Mouse (Mus musculus) gastrocnemius, postnatal 36 days (tissue): ENCODE measurements around the gene Heatr5a. TPM values are rescaled to one million over a fixed set of nuclear protein-coding genes. Genes with fewer than 3 reads are reported as not detected.

Source experiments
- DNase-seq, 2 experiments: peaks; one replicate each; pipeline ENCODE4 v3.0.0; 2022
- intact Hi-C: fragments of 180-260 bp; cut with DNase I; formaldehyde crosslinking; loops from one replicate; pipeline ENCODE4 v1.15.1; 2025
- long read RNA-seq, 2 experiments: library from polyadenylated mRNA; stranded (forward); transcript quantifications; one replicate each; pipeline ENCODE4 v2.0.0; 2021
- total RNA-seq, 2 experiments: library from RNA; stranded (reverse); gene quantifications; 2 replicates each; pipeline ENCODE4 v1.2.3; 2021

Heatr5a gene
- total RNA-seq: 10 to 100 TPM; 14.5 to 15.2 TPM
- long read RNA-seq, experiment 1, partial matches to known transcripts: 2 of 7 reads
- long read RNA-seq, experiment 1, other reads (novel, unspliced or antisense): 5 of 7 reads
- long read RNA-seq, experiment 2, partial matches to known transcripts: 4 of 10 reads
- long read RNA-seq, experiment 2, other reads (novel, unspliced or antisense): 6 of 10 reads

DNA sequence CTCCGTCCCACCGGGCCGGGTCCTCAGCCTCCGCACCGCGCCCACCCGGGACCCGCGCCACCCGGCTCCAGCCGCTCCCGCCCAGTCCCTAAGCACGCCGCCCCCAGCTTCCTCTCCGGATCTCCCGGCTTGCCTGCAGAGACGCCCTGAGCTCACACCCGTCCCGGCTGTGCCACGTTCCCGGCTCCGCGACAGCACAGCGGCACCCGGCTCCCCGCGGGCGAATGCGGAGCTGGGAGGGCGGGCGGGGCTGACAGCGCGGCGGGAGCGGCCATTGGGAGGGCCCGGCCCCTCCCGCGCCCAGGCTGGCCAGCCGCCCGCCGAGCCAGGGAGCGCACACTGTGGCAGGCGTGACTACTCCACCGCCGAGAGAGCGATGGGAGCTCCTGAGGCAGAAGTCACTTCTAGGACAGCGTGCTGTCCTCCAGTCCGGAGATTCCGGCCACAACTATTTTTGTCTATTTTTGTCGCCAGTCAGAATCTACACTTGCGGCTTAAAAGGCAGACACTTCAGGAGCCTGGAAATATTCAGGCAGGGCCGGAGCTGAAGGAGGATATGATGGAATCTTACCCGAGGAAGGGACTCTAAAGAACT, at the start of gene Heatr5a:
TSS of gene Heatr5a (minus strand) at position 252 of the 595 bp plus-strand sequence.
- intact Hi-C loops: loop anchor here (2.0 kb wide), 1 partner anchor 30 kb away; no protein-coding TSS in a partner anchor
- DNase-seq: peak; percentile 92 to 93

DNA sequence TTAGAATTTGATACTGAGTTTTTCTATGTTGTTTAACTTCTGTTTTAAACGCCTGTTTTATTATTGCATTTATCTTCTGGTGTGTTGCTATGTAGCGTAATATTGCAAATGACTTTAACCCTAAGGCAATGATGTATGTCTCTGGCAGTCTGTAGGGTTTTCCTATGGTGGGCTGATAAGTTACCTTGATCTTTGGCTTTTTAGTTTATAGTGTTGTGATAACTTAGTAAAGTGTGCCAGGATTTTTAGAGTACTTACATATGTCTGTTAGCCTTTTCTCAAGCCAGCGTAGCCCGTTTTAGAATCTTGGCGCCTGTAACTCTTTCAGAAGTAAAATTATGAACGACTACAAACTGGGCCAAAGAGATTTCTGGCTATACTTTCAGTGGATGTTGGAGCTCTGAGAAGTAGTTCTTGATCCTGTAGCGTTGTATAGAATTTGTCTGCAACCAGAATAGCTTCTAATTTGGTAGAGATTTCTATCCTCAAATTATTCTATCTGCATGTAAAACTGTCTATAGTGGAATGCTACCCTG, 43.4 kb upstream of the Heatr5a start:
- intact Hi-C loops: loop anchor here (5.0 kb wide), 3 partner anchors 623 to 888 kb away; no protein-coding TSS in a partner anchor
- DNase-seq: no peak

DNA sequence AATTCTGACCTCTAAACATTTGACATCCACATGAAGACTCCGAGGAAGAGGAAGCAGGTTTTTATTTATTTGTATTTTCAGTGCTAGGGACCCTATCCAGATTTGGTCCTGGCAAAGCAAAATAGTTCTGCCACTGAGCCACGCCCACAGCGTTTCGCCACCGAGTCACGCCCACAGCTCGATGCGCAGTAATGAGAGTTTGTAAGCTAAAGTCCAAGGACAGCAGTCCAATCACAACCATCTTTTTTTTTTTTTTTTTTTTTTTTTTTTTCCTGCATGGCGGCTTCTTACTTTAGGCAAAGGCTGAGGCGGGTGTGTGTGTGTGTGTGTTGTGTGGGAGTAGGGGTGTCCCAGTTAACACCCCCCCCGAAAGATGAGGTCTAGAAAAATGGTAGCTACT, 42.9 kb upstream of the Heatr5a start:
- intact Hi-C loops: loop anchor here (5.0 kb wide), 3 partner anchors 623 to 888 kb away; no protein-coding TSS in a partner anchor
- DNase-seq: no peak

DNA sequence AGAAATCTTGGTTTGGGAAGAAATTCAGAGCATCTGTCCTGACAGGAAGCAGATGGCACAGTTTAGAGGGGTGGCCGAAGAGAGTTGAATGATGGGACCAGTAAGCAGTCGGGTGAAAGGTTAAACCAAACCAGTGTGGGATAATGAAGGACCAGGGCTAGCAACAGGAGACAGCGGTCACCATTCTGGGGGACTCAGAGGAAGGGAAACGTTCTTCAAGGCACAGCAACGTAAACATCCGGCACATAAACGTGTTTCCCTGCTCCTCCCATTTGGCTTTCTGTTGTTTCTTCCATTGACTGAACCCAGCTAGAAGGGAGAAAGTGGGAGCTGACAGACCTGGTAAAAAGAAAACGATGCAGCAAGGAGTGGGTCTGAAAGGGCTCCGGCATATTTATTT, 42.2 kb upstream of the Heatr5a start:
- DNase-seq: no peak
- intact Hi-C loops: loop anchor here (5.0 kb wide), 3 partner anchors 624 to 889 kb away; no protein-coding TSS in a partner anchor

DNA sequence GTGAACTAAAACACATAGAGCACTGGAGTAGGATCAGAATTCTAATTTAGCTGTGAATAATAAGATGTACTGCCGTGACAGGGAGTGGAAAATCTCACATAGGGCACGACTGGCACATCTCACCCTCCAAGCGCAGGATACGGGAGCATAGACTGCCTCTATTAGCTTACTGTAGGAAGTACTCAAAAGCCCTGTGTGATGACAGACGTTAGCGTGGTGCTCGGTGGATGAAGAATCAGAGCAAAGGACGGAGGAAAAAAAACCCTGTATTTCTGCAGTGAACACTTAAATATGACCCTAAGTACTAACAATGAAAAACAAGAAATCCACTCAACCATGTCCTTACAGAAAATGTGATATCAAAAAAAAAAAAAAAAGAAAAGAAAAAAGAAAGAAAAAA, 41.0 kb upstream of the Heatr5a start:
- no peak for DNase-seq
- intact Hi-C loops: loop anchor here (5.0 kb wide), 3 partner anchors 625 to 890 kb away; no protein-coding TSS in a partner anchor

GRCm38 (mm10) chr12:52010630-52010961, 39.5 kb upstream of the Heatr5a start:
- intact Hi-C loops: loop anchor here (5.0 kb wide), 3 partner anchors 627 to 892 kb away; no protein-coding TSS in a partner anchor
- DNase-seq: no peak

DNA sequence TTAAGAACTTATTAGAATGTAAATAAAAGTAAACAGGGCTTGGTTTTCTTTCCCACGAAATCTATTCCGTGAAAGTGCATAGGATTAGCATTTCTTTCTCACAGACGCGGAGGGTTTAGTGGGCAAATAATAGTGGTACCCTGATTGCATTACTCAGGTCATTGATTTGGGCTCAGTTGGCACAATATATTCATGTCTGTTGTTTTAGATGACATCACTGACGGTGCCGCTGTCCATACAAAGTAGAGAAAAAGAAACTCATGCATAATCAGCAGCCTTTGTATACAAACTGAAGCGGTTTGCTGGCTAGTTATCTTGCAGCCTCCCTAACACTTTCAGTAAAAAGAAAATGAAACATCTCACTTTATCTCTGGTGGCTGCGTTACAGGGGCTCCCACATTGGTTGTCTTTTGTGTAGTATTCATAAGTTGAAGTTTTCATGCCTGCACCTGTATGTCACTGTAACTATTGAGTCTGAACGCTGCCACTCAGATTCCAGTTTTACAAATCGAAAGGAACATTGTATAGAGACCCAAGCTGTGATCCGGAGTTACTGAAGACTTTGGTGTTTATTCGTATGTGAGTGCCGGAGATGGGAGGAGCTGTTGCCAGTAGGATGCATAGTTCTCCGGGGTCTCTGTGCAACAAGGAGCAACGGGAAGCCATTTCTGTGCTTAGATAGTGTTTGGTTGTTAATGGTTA, 39.0 kb upstream of the Heatr5a start:
- no peak for DNase-seq
- intact Hi-C loops: loop anchor here (5.0 kb wide), 3 partner anchors 627 to 892 kb away; no protein-coding TSS in a partner anchor

DNA sequence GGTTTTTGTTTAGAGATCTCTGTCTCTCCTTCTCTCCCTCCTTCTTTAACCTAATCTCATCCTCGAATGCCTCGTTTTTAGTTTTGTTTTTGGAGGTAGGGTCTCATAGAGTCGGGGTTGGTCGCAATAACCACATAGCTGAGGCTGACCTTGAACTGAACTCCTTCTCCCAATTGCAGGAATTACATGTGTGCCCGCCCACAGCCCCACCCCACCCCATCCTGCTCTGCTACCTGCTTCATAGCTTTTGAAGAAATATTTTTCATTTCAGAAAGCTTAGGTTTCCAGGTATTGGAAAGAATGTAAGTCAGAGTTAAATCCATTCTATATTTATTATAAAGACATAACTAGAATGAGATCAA, 35.5 kb upstream of the Heatr5a start:
- no peak for DNase-seq
- intact Hi-C loops: no loop called here

DNA sequence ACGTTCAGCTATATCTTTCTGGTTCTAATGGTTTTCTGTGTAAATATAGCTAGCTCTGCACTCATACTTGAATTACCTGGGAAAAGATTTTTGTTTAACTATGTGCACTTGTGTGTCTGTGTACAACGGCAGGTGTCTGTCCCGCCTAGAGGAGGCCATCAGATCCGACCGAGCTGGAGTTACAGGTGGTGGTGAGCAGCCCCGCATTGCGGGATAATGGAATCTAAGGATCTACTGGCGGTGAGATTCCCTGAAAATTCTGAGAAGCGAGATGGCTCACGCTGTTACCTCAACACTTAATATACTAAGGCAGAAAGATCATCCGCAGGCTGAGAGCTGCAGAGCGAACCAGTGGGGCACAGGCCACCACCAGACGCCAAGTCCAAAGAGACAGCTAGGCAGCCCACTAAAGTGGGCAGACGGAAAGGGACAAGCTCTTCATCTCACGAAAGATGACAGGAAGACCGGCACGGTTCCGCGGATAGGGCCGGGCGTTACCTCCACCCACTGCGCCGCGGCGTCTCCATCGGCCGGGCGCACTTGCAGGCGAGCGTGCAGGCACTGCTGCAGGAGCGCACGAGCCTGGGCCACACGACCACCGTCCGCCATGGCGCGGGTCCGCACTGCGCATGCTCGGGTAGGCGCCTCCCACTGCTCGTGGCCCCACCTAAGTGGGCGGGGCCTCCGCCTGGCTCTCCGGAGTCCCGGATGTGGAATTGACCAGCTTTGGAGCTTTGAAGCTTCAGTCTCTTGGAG, 34.9 kb upstream of the Heatr5a start, which contains the start of gene Dtd2:
TSS of gene Dtd2 (minus strand) at position 625 of the 756 bp plus-strand sequence.
- intact Hi-C loops: no loop called here
- DNase-seq: peak; percentile 85 to 88

DNA sequence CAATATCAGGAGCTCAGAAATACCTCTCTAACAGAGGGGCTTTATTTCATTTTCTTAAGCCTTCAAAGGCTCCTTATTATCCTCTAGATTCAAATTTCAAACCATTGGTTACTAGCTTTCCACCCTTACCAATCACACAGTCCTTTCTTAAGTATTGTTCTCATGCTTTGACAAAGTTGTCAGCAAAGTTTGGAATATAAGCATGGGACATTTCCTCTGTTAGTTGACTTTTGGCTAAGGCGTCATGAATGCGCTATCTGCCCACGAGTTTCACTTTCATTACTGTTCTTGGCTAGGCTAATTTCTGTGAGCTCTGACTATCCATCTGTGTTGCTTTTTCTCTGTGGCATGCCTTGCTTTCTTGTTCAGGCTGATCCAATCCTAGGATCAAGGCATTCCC, 31.6 kb upstream of the Heatr5a start:
- intact Hi-C loops: no loop called here
- no peak for DNase-seq

DNA sequence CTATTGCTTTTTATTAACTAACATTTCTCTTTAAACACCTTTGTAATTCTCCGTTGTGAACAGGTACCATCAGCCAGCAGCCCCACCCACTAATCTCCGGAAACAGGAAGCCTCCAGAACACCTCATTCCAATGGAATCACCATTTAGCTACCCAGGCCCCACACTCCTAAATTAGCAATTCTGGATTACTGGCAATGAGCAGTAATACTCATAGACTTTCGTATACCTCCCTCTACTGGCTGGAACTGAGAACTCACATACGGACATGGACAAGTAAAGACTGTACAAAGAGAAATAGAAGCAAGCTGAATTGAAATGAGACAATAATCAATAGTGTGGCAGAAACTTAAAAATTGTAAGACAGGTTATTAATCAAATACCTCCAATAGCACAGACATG, 30.4 kb upstream of the Heatr5a start:
- intact Hi-C loops: loop anchor here (2.0 kb wide), 1 partner anchor 31 kb away; the partner anchor contains the start of gene Heatr5a
- peak in 1 of 2 experiments; percentile 31 for DNase-seq

DNA sequence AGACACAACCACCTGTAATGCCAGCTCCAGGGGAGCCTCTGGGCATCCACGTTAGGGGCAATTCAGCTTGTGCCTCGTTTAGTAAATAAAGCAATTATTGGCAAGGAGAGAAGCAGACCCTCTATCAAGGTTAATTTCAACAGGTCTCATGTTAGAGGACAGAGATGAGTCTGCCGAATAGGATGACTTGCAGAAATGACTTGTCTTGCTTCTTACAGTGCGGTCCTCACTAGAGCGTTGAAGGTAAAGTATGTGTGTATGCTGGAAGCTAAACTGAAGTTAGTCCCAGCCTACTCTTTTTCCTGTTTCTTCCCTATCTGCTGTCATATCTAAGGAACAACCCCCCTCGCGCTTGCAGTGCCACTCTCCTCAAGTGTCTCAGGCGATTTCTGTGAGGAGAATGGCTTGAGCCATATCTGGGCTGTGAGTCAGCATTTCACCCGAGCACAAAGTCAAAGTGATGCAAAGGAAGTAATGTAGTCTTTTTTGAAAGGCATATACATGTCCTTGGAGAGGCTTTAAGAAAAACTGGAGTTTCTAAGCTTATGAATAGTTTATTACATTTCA, 27.3 kb upstream of the Heatr5a start:
- intact Hi-C loops: loop anchor here (5.0 to 10.0 kb wide), 3 partner anchors 36 to 174 kb away; partner anchors contain the start of gene Hectd1
- no peak for DNase-seq

DNA sequence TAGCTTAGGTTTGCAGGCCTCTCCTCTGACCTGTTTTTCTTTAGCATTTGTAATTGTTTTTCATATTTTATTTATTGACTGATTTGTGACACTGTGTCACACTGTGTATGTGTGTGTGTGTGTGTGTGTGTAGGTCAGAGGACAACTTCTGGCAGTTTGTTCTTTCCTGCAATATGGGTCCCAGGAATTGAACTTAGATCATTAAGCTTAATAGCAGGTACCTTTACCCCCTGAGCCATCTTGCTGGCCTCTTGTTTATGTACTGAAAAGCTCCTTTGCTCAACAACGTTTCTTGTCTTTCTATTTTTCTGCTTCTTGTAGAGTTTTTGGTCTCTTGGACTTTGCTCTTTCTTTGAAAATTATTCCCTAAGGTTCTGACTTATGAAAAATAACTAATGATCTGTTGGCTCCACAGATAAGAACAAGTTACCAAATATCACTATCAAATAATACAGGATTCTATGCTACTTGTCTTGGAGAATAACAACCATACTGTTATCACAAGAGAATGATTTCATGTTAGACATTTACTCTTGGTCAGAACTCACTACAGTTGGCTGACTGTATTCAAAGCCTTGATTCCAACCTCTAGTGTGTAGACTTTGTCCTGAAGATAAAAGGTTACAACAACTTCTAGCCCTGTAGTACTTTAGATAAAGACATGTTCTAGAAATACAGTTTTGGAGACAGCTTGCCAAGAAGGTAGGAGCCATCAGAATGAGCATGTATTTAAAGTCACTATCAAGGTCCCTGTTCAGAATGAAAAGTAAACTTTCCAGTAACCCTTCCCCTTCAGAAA, 24.8 kb upstream of the Heatr5a start:
- intact Hi-C loops: loop anchor here (5.0 to 10.0 kb wide), 3 partner anchors 34 to 171 kb away; partner anchors contain the start of gene Hectd1
- DNase-seq: no peak

- DNase-seq: no peak
- intact Hi-C loops: loop anchor here (10.0 kb wide), 2 partner anchors 46 to 166 kb away; partner anchors contain the start of gene Hectd1
Observed at GRCm38 (mm10) chr12:51990629-51991028, 19.5 kb upstream of the Heatr5a start.

GRCm38 (mm10) chr12:51988536-51988935, 17.4 kb upstream of the Heatr5a start:
- intact Hi-C loops: no loop called here
- DNase-seq: no peak

DNA sequence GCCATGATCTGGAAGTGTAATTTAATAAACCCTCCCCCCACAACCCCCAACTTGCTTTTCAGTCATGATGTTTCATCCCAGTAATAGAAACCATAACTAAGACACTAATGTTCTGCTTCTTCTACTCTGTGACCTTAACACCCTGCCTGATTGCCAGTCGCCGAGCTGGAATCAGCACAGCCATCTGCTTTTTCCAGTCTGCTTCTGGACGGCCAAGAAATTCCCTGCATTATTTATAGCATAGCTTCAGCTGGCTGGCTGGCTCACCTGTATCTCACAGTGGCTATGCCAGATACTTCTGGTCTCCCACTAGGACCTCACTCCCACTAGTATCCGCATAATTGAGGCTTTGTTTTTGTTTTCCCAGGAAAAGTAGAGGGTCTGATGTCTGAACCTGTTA, 14.7 kb upstream of the Heatr5a start:
- peak; percentile 31 for DNase-seq
- intact Hi-C loops: no loop called here

- intact Hi-C loops: no loop called here
Observed at GRCm38 (mm10) chr12:51985163-51985748, 14.1 kb upstream of the Heatr5a start.

GRCm38 (mm10) chr12:51983625-51984024, 12.5 kb upstream of the Heatr5a start:
- intact Hi-C loops: no loop called here
- DNase-seq: no peak

More at GRCm38 (mm10) chr12:51985163-51985748, 14.1 kb upstream of the Heatr5a start:
- no peak for DNase-seq

DNA sequence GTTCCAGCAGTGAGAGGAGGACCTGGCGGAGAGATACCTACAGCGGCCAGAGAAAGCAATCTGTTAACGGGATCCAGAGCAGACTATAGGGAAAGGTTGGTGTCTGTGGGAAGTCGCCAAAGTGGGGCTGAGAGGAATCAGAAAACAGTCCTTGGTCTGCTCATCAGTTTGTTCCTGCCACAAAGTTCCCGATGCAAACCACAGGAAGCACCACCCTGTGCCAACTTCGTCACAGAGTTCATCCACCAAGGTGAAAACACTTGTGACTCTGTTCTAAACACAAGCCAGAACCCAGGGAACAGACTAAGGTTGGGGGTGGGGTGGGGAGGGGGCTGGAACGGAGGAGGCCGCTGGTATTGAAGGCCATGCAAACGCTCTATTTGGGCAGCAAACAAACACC, 5.4 kb upstream of the Heatr5a start:
- intact Hi-C loops: no loop called here
- DNase-seq: no peak
